Mouse (Mus musculus) CH12.LX (cell line): ENCODE measurements around the gene Ddah1.

Experiments
- CTCF ChIP-seq, 2 experiments: IDR thresholded peaks in 1 of 2; conservative IDR thresholded peaks in 1 of 2; 2 replicates each; pipeline ENCODE4 v1.5.1; 2011 to 2012; ENCODE audit warnings: low read depth in 2 of 2, low read length in 2 of 2, improper control_type of control experiment in 1 of 2, inconsistent platforms in 1 of 2, mild to moderate bottlenecking in 1 of 2, moderate library complexity in 1 of 2
- GABPA ChIP-seq: IDR thresholded peaks from 2 replicates; pipeline ENCODE4 v1.6.1; 2012; ENCODE audit warnings: low read depth, low read length, improper control_type of control experiment, inconsistent platforms; ENCODE audit not compliant: insufficient replicate concordance
- JUND ChIP-seq: conservative IDR thresholded peaks from 2 replicates; pipeline ENCODE4 v1.6.1; 2011; ENCODE audit warnings: low read depth, low read length, improper control_type of control experiment
- MAFK ChIP-seq: IDR thresholded peaks from 2 replicates; pipeline ENCODE4 v1.6.1; 2011; ENCODE audit warnings: low read length, improper control_type of control experiment; ENCODE audit not compliant: insufficient replicate concordance
- MAZ ChIP-seq: IDR thresholded peaks from 2 replicates; pipeline ENCODE4 v1.6.1; 2012; ENCODE audit warnings: low read depth, mild to moderate bottlenecking, inconsistent platforms, low read length, improper control_type of control experiment, moderate library complexity
- MXI1 ChIP-seq: IDR thresholded peaks from 2 replicates; pipeline ENCODE4 v1.6.1; 2011; ENCODE audit warnings: mild to moderate bottlenecking, low read depth, low read length, improper control_type of control experiment
- POLR2A ChIP-seq: IDR thresholded peaks from 2 replicates; pipeline ENCODE4 v1.6.1; 2011; ENCODE audit warnings: low read depth, mild to moderate bottlenecking, improper control_type of control experiment, low read length
- ZC3H11A ChIP-seq: IDR thresholded peaks from 2 replicates; pipeline ENCODE4 v1.6.1; 2012; ENCODE audit warnings: low read depth, mild to moderate bottlenecking, inconsistent platforms, low read length, improper control_type of control experiment
- ZNF384 ChIP-seq: IDR thresholded peaks from 2 replicates; pipeline ENCODE4 v1.6.1; 2012; ENCODE audit warnings: low read depth, low read length, improper control_type of control experiment, inconsistent platforms

- no peak for TF ChIP-seq MAZ
- no peak for TF ChIP-seq POLR2A
- TF ChIP-seq ZC3H11A, result no peak
- no peak for TF ChIP-seq MXI1
- TF ChIP-seq CTCF (conservative IDR thresholded peaks at IDR 0.05 in 1 of 2, IDR thresholded peaks at IDR 0.05 in 1 of 2; ENCODE audit: low read depth in 2 of 2, low read length in 2 of 2), result no peak
- TF ChIP-seq GABPA, result no peak
- TF ChIP-seq MAFK, result no peak
- no peak for TF ChIP-seq JUND
- TF ChIP-seq ZNF384, result no peak
These were observed 3.2 kb downstream of the Ddah1 start for GRCm38 (mm10) chr3:145761501-145762170.
